Mouse (Mus musculus): ENCODE results near the gene Aoc2. TPM values are rescaled to one million over a fixed set of nuclear protein-coding genes. Genes with fewer than 3 reads are reported as not detected.
"Not testable (repeated sequence)": the region's sequence is repeated elsewhere in the genome, so short reads cannot be mapped to it uniquely, and the experiment has no call there.

The Aoc2 gene
- total and polyA plus RNA-seq, 2 experiments: 0.46 to 1.7 TPM

GRCm38 (mm10) chr11:101330371-101330924, 5.6 kb downstream of the Aoc2 start, which contains the start of gene Aoc3:
Gene Aoc3 (plus strand): TSS chr11:101330605.
- Histone ChIP-seq H3K27ac (replicated peaks; ENCODE audit: insufficient read depth, low read depth, low read length) (no peak within 1 kb of the TSS), H3K79me2 (ENCODE audit: control insufficient read depth, insufficient read depth, low read length) (no peaks in the 10 kb centered on the region), H3K4me1 (ENCODE audit: control insufficient read depth, insufficient read depth, low read length) (no peaks in the 10 kb centered on the region), H3K36me3 (ENCODE audit: control insufficient read depth, insufficient read depth, low read length) (no peaks in the 10 kb centered on the region; the same call in 1 of the 2 replicates), H3K9ac (ENCODE audit: low read depth, low read length) (no peak within 1 kb of the TSS), H3K27me3 (ENCODE audit: control insufficient read depth, insufficient read depth, low read length) (no peaks in the 10 kb centered on the region), H3K4me3 (ENCODE audit: insufficient read depth, low read depth, low read length) (no peak within 1 kb of the TSS)
- TF ChIP-seq POLR2A (IDR thresholded peaks at IDR 0.05; ENCODE audit: extremely low read depth, insufficient read depth, low read length) (no peak), CTCF (IDR thresholded peaks at IDR 0.05; ENCODE audit: low read depth, low read length) (no peak)
- WGBS: 87% methylated on average over 7 of the region's 7 CpGs
- DNase-seq (ENCODE audit: extremely low read depth, low read depth, low spot score): no peak

- not testable (repeated sequence) for DNase-seq (ENCODE audit: extremely low read depth, low read depth, low spot score); H3K4me3 ChIP-seq (ENCODE audit: insufficient read depth, low read depth, low read length); H3K27me3 ChIP-seq (ENCODE audit: control insufficient read depth, insufficient read depth, low read length); H3K4me1 ChIP-seq (ENCODE audit: control insufficient read depth, insufficient read depth, low read length); H3K9ac ChIP-seq (ENCODE audit: low read depth, low read length); H3K36me3 ChIP-seq (ENCODE audit: control insufficient read depth, insufficient read depth, low read length); H3K79me2 ChIP-seq (ENCODE audit: control insufficient read depth, insufficient read depth, low read length); H3K27ac ChIP-seq (replicated peaks; ENCODE audit: insufficient read depth, low read depth, low read length)
- WGBS: 89% methylated on average over 6 of the region's 6 CpGs
These were observed 6.1 kb downstream of the Aoc2 start for GRCm38 (mm10) chr11:101330961-101331360.

- TF ChIP-seq CTCF (IDR thresholded peaks at IDR 0.05; ENCODE audit: low read depth, low read length): no peak
- no peak for TF ChIP-seq POLR2A (IDR thresholded peaks at IDR 0.05; ENCODE audit: extremely low read depth, insufficient read depth, low read length)
- no peak for DNase-seq (ENCODE audit: extremely low read depth, low read depth, low spot score)
These were observed 7.7 kb downstream of the Aoc2 start for GRCm38 (mm10) chr11:101332537-101332936.

GRCm38 (mm10) chr11:101334023-101334422, 9.2 kb downstream of the Aoc2 start:
- no peaks in the 10 kb centered on the region for H3K79me2 ChIP-seq (ENCODE audit: control insufficient read depth, insufficient read depth, low read length)
- H3K4me1 ChIP-seq (ENCODE audit: control insufficient read depth, insufficient read depth, low read length): peaks cover 1% of the 10 kb centered on the region; the same call in 1 of the 2 replicates
- H3K27me3 ChIP-seq (ENCODE audit: control insufficient read depth, insufficient read depth, low read length): no peaks in the 10 kb centered on the region
- no peak overlapping the region for H3K27ac ChIP-seq (replicated peaks; ENCODE audit: insufficient read depth, low read depth, low read length)
- H3K36me3 ChIP-seq (ENCODE audit: control insufficient read depth, insufficient read depth, low read length): no peaks in the 10 kb centered on the region
- WGBS: 88% methylated on average over 10 of the region's 10 CpGs
- DNase-seq (ENCODE audit: extremely low read depth, low read depth, low spot score): no peak
- no peak overlapping the region for H3K9ac ChIP-seq (ENCODE audit: low read depth, low read length)
- no peak overlapping the region for H3K4me3 ChIP-seq (ENCODE audit: insufficient read depth, low read depth, low read length)
- TF ChIP-seq POLR2A (IDR thresholded peaks at IDR 0.05; ENCODE audit: extremely low read depth, insufficient read depth, low read length) (no peak), CTCF (IDR thresholded peaks at IDR 0.05; ENCODE audit: low read depth, low read length) (no peak)

More at GRCm38 (mm10) chr11:101332537-101332936, 7.7 kb downstream of the Aoc2 start:
- no peak overlapping the region for H3K9ac ChIP-seq (ENCODE audit: low read depth, low read length)
- H3K79me2 ChIP-seq (ENCODE audit: control insufficient read depth, insufficient read depth, low read length): no peaks in the 10 kb centered on the region
- H3K27ac ChIP-seq (replicated peaks; ENCODE audit: insufficient read depth, low read depth, low read length): no peak overlapping the region
- no peak overlapping the region for H3K4me3 ChIP-seq (ENCODE audit: insufficient read depth, low read depth, low read length)
- 87% methylated on average over 3 of the region's 3 CpGs for WGBS
- H3K36me3 ChIP-seq (ENCODE audit: control insufficient read depth, insufficient read depth, low read length): no peaks in the 10 kb centered on the region
- no peaks in the 10 kb centered on the region for H3K27me3 ChIP-seq (ENCODE audit: control insufficient read depth, insufficient read depth, low read length)
- no peaks in the 10 kb centered on the region for H3K4me1 ChIP-seq (ENCODE audit: control insufficient read depth, insufficient read depth, low read length)

- no peak overlapping the region for H3K9ac ChIP-seq (ENCODE audit: low read depth, low read length)
- peaks cover 1% of the 10 kb centered on the region; the same call in 1 of the 2 replicates for H3K4me1 ChIP-seq (ENCODE audit: control insufficient read depth, insufficient read depth, low read length)
- no peaks in the 10 kb centered on the region for H3K79me2 ChIP-seq (ENCODE audit: control insufficient read depth, insufficient read depth, low read length)
- H3K4me3 ChIP-seq (ENCODE audit: insufficient read depth, low read depth, low read length): no peak overlapping the region
- 72% methylated on average over 6 of the region's 6 CpGs for WGBS
- TF ChIP-seq POLR2A (IDR thresholded peaks at IDR 0.05; ENCODE audit: extremely low read depth, insufficient read depth, low read length): no peak
- H3K36me3 ChIP-seq (ENCODE audit: control insufficient read depth, insufficient read depth, low read length): no peaks in the 10 kb centered on the region
- no peak overlapping the region for H3K27ac ChIP-seq (replicated peaks; ENCODE audit: insufficient read depth, low read depth, low read length)
- no peak for DNase-seq (ENCODE audit: extremely low read depth, low read depth, low spot score)
- H3K27me3 ChIP-seq (ENCODE audit: control insufficient read depth, insufficient read depth, low read length): no peaks in the 10 kb centered on the region
These were observed 9.7 kb downstream of the Aoc2 start for GRCm38 (mm10) chr11:101334516-101334915.

GRCm38 (mm10) chr11:101335685-101336084, 10.8 kb downstream of the Aoc2 start:
- TF ChIP-seq POLR2A (IDR thresholded peaks at IDR 0.05; ENCODE audit: extremely low read depth, insufficient read depth, low read length) (no peak), CTCF (IDR thresholded peaks at IDR 0.05; ENCODE audit: low read depth, low read length) (peak; percentile 72)
- H3K4me3 ChIP-seq (ENCODE audit: insufficient read depth, low read depth, low read length): no peak overlapping the region

More at GRCm38 (mm10) chr11:101335685-101336084, 10.8 kb downstream of the Aoc2 start:
- no peak overlapping the region for H3K27ac ChIP-seq (replicated peaks; ENCODE audit: insufficient read depth, low read depth, low read length)
- no peak for DNase-seq (ENCODE audit: extremely low read depth, low read depth, low spot score)
- no peaks in the 10 kb centered on the region for H3K27me3 ChIP-seq (ENCODE audit: control insufficient read depth, insufficient read depth, low read length)
- H3K79me2 ChIP-seq (ENCODE audit: control insufficient read depth, insufficient read depth, low read length): no peaks in the 10 kb centered on the region
- no peak overlapping the region for H3K9ac ChIP-seq (ENCODE audit: low read depth, low read length)
- peaks cover 1% of the 10 kb centered on the region; the same call in 1 of the 2 replicates for H3K4me1 ChIP-seq (ENCODE audit: control insufficient read depth, insufficient read depth, low read length)
- WGBS: 77% methylated on average over 9 of the region's 9 CpGs
- no peaks in the 10 kb centered on the region for H3K36me3 ChIP-seq (ENCODE audit: control insufficient read depth, insufficient read depth, low read length)

Measured in liver, adult 2 months (tissue).